Mouse (Mus musculus): ENCODE measurements at regions not wholly inside any gene's neighbourhood (a gene's known extent, or its start where the extent isn't known, plus 50 kb on each side); places are given as distances from the start of the nearest gene placed in this dataset.

DNA sequence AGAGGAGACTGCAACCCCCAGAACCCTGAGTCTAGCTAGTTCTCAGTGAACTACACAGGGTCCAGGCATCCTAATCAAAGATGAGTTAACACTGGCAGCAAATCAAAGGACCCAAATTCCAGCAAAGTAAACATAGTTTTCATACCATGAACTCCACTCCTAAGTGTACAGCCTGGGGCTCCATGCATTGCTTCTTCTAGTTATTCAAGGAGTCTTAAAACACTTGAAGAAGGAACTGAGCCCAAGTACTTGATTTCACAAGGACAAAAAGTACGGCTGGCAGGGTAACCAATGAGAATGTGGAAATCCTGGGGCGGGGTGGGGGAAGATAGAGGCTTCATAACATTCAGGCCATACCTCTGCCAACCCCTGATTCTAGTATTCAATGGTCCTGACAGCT lies 297.0 kb upstream of the Tle4 start:
- Histone ChIP-seq H3K36me3 (ENCODE audit: insufficient read depth, low read length) (no peaks in the 10 kb centered on the region), H3K9ac (ENCODE audit: low read depth, low read length) (no peak overlapping the region), H3K4me3 (replicated peaks; ENCODE audit: low read depth, low read length) (no peak overlapping the region), H3K9me3 (replicated peaks; ENCODE audit: low read length) (no peaks in the 10 kb centered on the region), H3K4me1 (replicated peaks; ENCODE audit: insufficient read depth, low read length) (peaks cover 15% of the 10 kb centered on the region), H3K4me2 (ENCODE audit: low read length) (no peak overlapping the region), H3K27me3 (ENCODE audit: insufficient read depth, low read length) (0 out of 2 replicates have a peak, but pooled peaks cover 8% of the 10 kb centered on the region), H3K27ac (no peak overlapping the region)
- no peak for DNase-seq (ENCODE audit: low spot score)
- no peak for TF ChIP-seq CTCF (IDR thresholded peaks at IDR 0.05; ENCODE audit: low read depth)
- WGBS: 80% methylated on average over 2 of the region's 2 CpGs
- ATAC-seq (replicated peaks; ENCODE audit: low FRiP score, low read depth): no peak

DNA sequence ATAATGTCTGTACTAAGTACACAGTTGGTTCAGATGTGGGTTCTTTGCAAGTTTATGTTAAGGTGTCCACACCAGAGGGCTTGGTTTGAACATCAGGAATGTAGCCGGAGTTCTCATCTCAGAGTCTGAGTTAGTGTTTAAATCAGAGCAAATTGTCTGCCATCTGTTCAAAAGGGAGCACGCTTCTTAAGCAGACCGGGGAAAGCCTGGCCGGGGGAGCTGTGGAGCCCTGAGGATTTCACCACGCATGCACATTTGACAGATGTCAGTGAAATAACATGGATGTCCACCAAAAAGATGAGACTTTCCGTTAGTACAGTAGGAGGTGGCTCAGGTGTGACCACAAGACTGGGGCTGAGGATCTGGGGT lies 294.5 kb upstream of the Tle4 start:
- H3K27me3 ChIP-seq (ENCODE audit: insufficient read depth, low read length): 0 out of 2 replicates have a peak, but pooled peaks cover 8% of the 10 kb centered on the region
- H3K9me3 ChIP-seq (replicated peaks; ENCODE audit: low read length): no peaks in the 10 kb centered on the region
- H3K4me3 ChIP-seq (replicated peaks; ENCODE audit: low read depth, low read length): no peak overlapping the region
- no peak overlapping the region for H3K9ac ChIP-seq (ENCODE audit: low read depth, low read length)
- H3K36me3 ChIP-seq (ENCODE audit: insufficient read depth, low read length): no peaks in the 10 kb centered on the region
- WGBS: 40% methylated on average over 6 of the region's 6 CpGs
- ATAC-seq (replicated peaks; ENCODE audit: low FRiP score, low read depth) (no peak), DNase-seq (ENCODE audit: low spot score) (no peak)
- H3K4me2 ChIP-seq (ENCODE audit: low read length): no peak overlapping the region
- no peak for TF ChIP-seq CTCF (IDR thresholded peaks at IDR 0.05; ENCODE audit: low read depth)
- no peak overlapping the region for H3K27ac ChIP-seq
- peaks cover 18% of the 10 kb centered on the region for H3K4me1 ChIP-seq (replicated peaks; ENCODE audit: insufficient read depth, low read length)

DNA sequence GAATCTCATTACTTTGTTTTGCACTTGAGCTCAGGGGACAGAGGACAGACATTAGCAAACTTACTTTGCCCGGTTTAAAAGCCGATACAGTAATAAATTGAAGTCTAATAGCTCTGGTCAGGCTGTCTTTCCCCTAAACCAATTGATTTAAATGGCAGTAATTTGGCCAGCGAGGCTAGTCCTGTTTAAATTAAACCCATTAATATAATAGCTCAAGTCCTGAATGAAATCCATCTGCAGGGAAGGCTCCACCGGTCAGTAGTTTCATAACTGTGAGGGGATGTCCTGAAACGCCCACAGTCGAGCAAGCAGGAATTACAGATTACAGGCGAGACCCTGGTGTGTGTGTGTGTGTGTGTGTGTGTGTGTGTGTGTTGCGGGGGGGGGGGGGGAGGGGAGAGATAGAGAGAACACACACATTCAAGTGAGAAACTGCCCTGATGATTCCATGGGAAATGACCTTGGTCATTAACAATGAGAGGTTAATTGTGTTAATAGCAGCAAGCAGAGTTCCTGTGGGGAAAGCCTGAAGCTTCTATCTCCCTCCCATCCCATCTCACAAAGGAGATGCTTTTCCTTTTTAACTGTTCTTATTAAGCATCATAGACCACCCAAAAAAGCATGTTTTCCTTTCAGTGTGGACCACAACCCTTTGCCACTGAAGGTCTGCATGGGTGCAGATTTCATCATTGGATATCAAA lies 294.0 kb upstream of the Tle4 start:
- no peak overlapping the region; the same call in 1 of the 2 replicates for H3K4me2 ChIP-seq (ENCODE audit: low read length)
- H3K36me3 ChIP-seq (ENCODE audit: insufficient read depth, low read length): no peaks in the 10 kb centered on the region
- DNase-seq (ENCODE audit: low spot score) (peak; percentile 29), ATAC-seq (replicated peaks; ENCODE audit: low FRiP score, low read depth) (no peak)
- H3K4me3 ChIP-seq (replicated peaks; ENCODE audit: low read depth, low read length): no peak overlapping the region
- no peak overlapping the region for H3K27ac ChIP-seq
- no peak overlapping the region for H3K9ac ChIP-seq (ENCODE audit: low read depth, low read length)
- no peak for TF ChIP-seq CTCF (IDR thresholded peaks at IDR 0.05; ENCODE audit: low read depth)
- H3K27me3 ChIP-seq (ENCODE audit: insufficient read depth, low read length): 0 out of 2 replicates have a peak, but pooled peaks cover 8% of the 10 kb centered on the region
- H3K9me3 ChIP-seq (replicated peaks; ENCODE audit: low read length): no peaks in the 10 kb centered on the region
- WGBS: 7% methylated on average over 7 of the region's 8 CpGs
- peaks cover 18% of the 10 kb centered on the region for H3K4me1 ChIP-seq (replicated peaks; ENCODE audit: insufficient read depth, low read length)

DNA sequence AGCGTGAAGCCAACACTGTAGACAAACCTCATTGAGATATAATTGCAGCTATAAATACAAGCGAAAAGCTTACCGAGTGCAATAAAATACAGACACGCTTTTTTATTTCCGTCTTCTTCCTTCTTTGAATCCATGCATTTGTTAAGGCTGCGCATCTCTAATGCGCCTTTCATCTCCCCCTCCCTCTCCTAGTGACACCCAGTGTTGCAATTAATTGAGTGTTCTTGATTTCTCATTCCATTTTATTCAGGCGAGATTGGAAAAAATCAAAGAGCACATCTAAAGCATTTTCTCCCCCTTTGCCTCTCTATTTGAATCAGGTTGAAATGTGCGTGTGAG lies 293.2 kb upstream of the Tle4 start:
- Histone ChIP-seq H3K27me3 (ENCODE audit: insufficient read depth, low read length) (0 out of 2 replicates have a peak, but pooled peaks cover 3% of the 10 kb centered on the region), H3K4me2 (ENCODE audit: low read length) (peak overlapping the region; percentile 47), H3K4me1 (replicated peaks; ENCODE audit: insufficient read depth, low read length) (peaks cover 18% of the 10 kb centered on the region), H3K27ac (no peak overlapping the region), H3K9me3 (replicated peaks; ENCODE audit: low read length) (no peaks in the 10 kb centered on the region), H3K4me3 (replicated peaks; ENCODE audit: low read depth, low read length) (0 out of 2 replicates have a peak overlapping the region, but pooled peaks have one; percentile 11), H3K9ac (ENCODE audit: low read depth, low read length) (no peak overlapping the region), H3K36me3 (ENCODE audit: insufficient read depth, low read length) (no peaks in the 10 kb centered on the region)
- TF ChIP-seq CTCF (IDR thresholded peaks at IDR 0.05; ENCODE audit: low read depth): no peak
- 1% methylated on average over 9 of the region's 9 CpGs for WGBS
- no peak for DNase-seq (ENCODE audit: low spot score)
- ATAC-seq (replicated peaks; ENCODE audit: low FRiP score, low read depth): no peak

DNA sequence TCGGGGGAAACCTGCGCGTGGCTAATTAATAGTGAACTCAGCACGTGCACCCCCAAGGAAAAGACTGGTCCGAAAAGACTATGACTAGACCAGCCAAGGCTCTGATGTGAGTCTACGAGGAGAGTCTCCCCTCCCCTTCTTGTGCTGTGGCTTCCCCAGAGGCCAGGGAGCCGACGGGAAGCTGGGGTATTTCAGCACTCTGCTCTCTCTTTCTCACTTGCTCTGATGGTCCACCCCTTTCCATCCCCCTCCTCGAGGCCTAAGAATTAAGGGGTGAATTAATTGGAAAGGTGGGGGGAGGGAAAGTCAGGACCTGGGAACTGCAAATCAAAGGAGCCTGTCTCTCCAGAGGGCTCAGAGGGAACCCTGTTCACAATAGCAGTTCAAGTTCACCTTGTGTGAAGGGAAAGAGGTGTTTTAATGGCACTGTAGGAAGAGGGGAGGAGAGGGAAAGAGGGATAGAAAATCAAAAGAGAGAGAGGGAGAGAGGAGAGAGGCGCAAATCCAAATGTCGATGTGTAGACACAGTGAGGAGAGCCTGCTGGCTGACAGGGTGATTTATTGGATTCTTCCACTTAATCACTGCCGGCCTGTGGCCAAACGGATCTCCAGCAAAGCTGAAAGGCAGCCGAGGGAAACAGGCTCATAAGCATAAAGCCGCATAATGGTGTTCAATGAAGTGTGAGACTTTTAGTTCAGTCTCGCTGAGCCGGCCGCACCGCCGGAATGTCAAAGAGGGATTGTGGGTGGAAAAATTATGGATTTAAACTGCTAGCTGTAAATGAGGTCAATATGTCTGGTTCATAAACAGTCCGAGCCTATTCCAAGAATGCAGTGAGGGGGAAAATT lies 292.6 kb upstream of the Tle4 start:
- 1% methylated on average over 21 of the region's 21 CpGs for WGBS
- no peak for TF ChIP-seq CTCF (IDR thresholded peaks at IDR 0.05; ENCODE audit: low read depth)
- no peaks in the 10 kb centered on the region for H3K27me3 ChIP-seq (ENCODE audit: insufficient read depth, low read length)

DNA sequence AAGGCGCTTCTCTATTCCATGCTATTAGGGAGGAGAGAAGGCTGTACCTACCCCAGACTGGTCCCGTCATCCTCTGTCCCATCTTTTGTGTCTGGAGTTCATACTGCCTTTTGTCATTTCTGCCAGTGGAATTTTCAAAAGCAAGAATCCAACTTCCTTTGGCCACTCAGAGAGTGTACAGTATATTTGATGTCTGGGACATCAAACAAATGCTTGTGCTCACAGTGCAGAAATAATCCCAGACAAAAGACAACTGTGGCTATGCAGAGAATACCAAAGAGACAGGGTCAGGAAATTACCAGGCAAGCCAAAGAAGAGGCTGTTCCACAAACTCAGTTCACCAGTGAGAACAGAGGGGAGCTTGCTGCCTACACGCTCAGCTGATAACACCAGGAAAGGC lies 291.9 kb upstream of the Tle4 start:
- WGBS: 59% methylated on average over 3 of the region's 3 CpGs
- Histone ChIP-seq H3K4me1 (replicated peaks; ENCODE audit: insufficient read depth, low read length) (peaks cover 18% of the 10 kb centered on the region), H3K27ac (0 out of 2 replicates have a peak overlapping the region, but pooled peaks have one; percentile 6), H3K36me3 (ENCODE audit: insufficient read depth, low read length) (no peaks in the 10 kb centered on the region), H3K9ac (ENCODE audit: low read depth, low read length) (no peak overlapping the region), H3K9me3 (replicated peaks; ENCODE audit: low read length) (no peaks in the 10 kb centered on the region), H3K4me3 (replicated peaks; ENCODE audit: low read depth, low read length) (no peak overlapping the region), H3K27me3 (ENCODE audit: insufficient read depth, low read length) (no peaks in the 10 kb centered on the region), H3K4me2 (ENCODE audit: low read length) (peak overlapping the region; percentile 47; the same call in 1 of the 2 replicates)
- no peak for TF ChIP-seq CTCF (IDR thresholded peaks at IDR 0.05; ENCODE audit: low read depth)
- DNase-seq (ENCODE audit: low spot score) (peak; percentile 51), ATAC-seq (replicated peaks; ENCODE audit: low FRiP score, low read depth) (0 out of 2 replicates have a peak, but pooled peaks have one; percentile 7)

More for the DNA sequence above, 292.6 kb upstream of the Tle4 start:
- peaks cover 18% of the 10 kb centered on the region for H3K4me1 ChIP-seq (replicated peaks; ENCODE audit: insufficient read depth, low read length)
- no peak overlapping the region for H3K9ac ChIP-seq (ENCODE audit: low read depth, low read length)
- 0 out of 2 replicates have a peak overlapping the region, but pooled peaks have one; percentile 11 for H3K4me3 ChIP-seq (replicated peaks; ENCODE audit: low read depth, low read length)
- no peaks in the 10 kb centered on the region for H3K36me3 ChIP-seq (ENCODE audit: insufficient read depth, low read length)
- H3K9me3 ChIP-seq (replicated peaks; ENCODE audit: low read length): no peaks in the 10 kb centered on the region
- H3K4me2 ChIP-seq (ENCODE audit: low read length): peak overlapping the region; percentile 47
- ATAC-seq (replicated peaks; ENCODE audit: low FRiP score, low read depth): peak; percentile 86; the same call in 1 of the 2 replicates
- H3K27ac ChIP-seq: 0 out of 2 replicates have a peak overlapping the region, but pooled peaks have one; percentile 6
- DNase-seq (ENCODE audit: low spot score): peak; percentile 89

Measured in kidney, postnatal 0 days (tissue).